ENCODE assay signal across 20 mouse cellular contexts in genomic region chr8:110657661-110658060, GRCm38 (mm10). TPM values are rescaled to one million over a fixed set of nuclear protein-coding genes. Genes with fewer than 3 reads are reported as not detected.
DNase-seq lines count a peak whose midpoint lies in the region; ATAC-seq and TF ChIP-seq lines count a peak whose summit lies in the region.
"Had no signal": no experiment of that assay in that cellular context is flagged by ENCODE, and none has a peak within 500 bp of the region (broad histone marks: within the 10 kb centered on the region; RNA-seq: fewer than 3 reads in every experiment).

No protein-coding gene starts in this region.

- WGBS in midbrain, embryonic 11.5 days, result 91% methylated on average over 2 of the region's 2 CpGs
- 95% methylated on average over 2 of the region's 2 CpGs for WGBS in midbrain, embryonic 13.5 days
- WGBS in forebrain, embryonic 16.5 days, result 90% methylated on average over 2 of the region's 2 CpGs

- H3K4me3 ChIP-seq in gastrocnemius, adult 2 months, result no peak overlapping the region
- H3K4me3 ChIP-seq in midbrain, embryonic 11.5 days (ENCODE audit: low read depth, low read length), result no peak overlapping the region
- H3K4me3 ChIP-seq in midbrain, embryonic 13.5 days (replicated peaks), result no peak overlapping the region
- H3K4me3 ChIP-seq in forebrain, embryonic 16.5 days (replicated peaks; ENCODE audit: low read length), result no peak overlapping the region
- H3K4me3 ChIP-seq: embryonic facial prominence, embryonic 10.5 days; embryonic facial prominence, embryonic 12.5 days; forebrain, embryonic 13.5 days; forebrain, embryonic 15.5 days had no signal

- TF ChIP-seq CTCF in gastrocnemius, adult 2 months (IDR thresholded peaks at IDR 0.05), result no peak

- H3K9me3 ChIP-seq in midbrain, embryonic 11.5 days (ENCODE audit: control insufficient read depth, low read length), result no peaks in the 10 kb centered on the region
- no peaks in the 10 kb centered on the region for H3K9me3 ChIP-seq in midbrain, embryonic 13.5 days
- H3K9me3 ChIP-seq in forebrain, embryonic 16.5 days (ENCODE audit: control insufficient read depth, low read length), result no peaks in the 10 kb centered on the region
- H3K9me3 ChIP-seq: embryonic facial prominence, embryonic 10.5 days; embryonic facial prominence, embryonic 12.5 days; forebrain, embryonic 13.5 days; forebrain, embryonic 15.5 days had no signal

- peak; percentile 72 for DNase-seq in gastrocnemius, adult 2 months
- no peak for DNase-seq in gastrocnemius, postnatal 10 days
- peak; percentile 95 for DNase-seq in heart, adult 11 months
- no peak for DNase-seq in heart, postnatal 36 days
- peak; percentile 26 for DNase-seq in midbrain, embryonic 11.5 days (ENCODE audit: low spot score, missing footprints)
- DNase-seq in skeletal muscle tissue, adult 2 months (ENCODE audit: low read depth, low spot score), result peak; percentile 73
- DNase-seq: adrenal gland, adult 2 months; adrenal gland, postnatal 10 days; adrenal gland, postnatal 25 days; cerebellum, adult 11-12 months; cerebellum, adult 2 months; cerebellum, adult 9-10 months; cerebellum, postnatal 10 days; cerebellum, postnatal 25 days had no signal

- H3K9ac ChIP-seq in midbrain, embryonic 11.5 days (ENCODE audit: low read length), result no peak overlapping the region
- H3K9ac ChIP-seq in midbrain, embryonic 13.5 days (replicated peaks), result no peak overlapping the region
- no peak overlapping the region for H3K9ac ChIP-seq in forebrain, embryonic 16.5 days (replicated peaks; ENCODE audit: low read depth, low read length)
- H3K9ac ChIP-seq: embryonic facial prominence, embryonic 12.5 days; forebrain, embryonic 13.5 days; forebrain, embryonic 15.5 days had no signal

- H3K36me3 ChIP-seq in midbrain, embryonic 11.5 days (ENCODE audit: control insufficient read depth, insufficient read depth, low read length), result peaks cover 3% of the 10 kb centered on the region
- H3K36me3 ChIP-seq in midbrain, embryonic 13.5 days, result peaks cover 43% of the 10 kb centered on the region
- H3K36me3 ChIP-seq in forebrain, embryonic 16.5 days (ENCODE audit: control insufficient read depth, insufficient read depth), result peaks cover 6% of the 10 kb centered on the region; the same call in 1 of the 2 replicates

- no peaks in the 10 kb centered on the region for H3K27me3 ChIP-seq in midbrain, embryonic 11.5 days (ENCODE audit: control insufficient read depth, insufficient read depth, low read length)
- H3K27me3 ChIP-seq in midbrain, embryonic 13.5 days, result no peaks in the 10 kb centered on the region
- H3K27me3 ChIP-seq in forebrain, embryonic 16.5 days (replicated peaks; ENCODE audit: control insufficient read depth, insufficient read depth, low read length), result no peaks in the 10 kb centered on the region
- H3K27me3 ChIP-seq: embryonic facial prominence, embryonic 12.5 days; forebrain, embryonic 13.5 days; forebrain, embryonic 15.5 days had no signal

- H3K4me2 ChIP-seq in midbrain, embryonic 11.5 days, result no peak overlapping the region
- no peak overlapping the region for H3K4me2 ChIP-seq in midbrain, embryonic 13.5 days (replicated peaks)
- no peak overlapping the region for H3K4me2 ChIP-seq in forebrain, embryonic 16.5 days (ENCODE audit: low read length)
- H3K4me2 ChIP-seq: embryonic facial prominence, embryonic 12.5 days; forebrain, embryonic 13.5 days; forebrain, embryonic 15.5 days had no signal

- intact Hi-C loops in gastrocnemius, adult 2 months (cut with DNase I), result no loop called here
- intact Hi-C loops in heart, postnatal 36 days (cut with DNase I), result no loop called here

- no peaks in the 10 kb centered on the region for H3K4me1 ChIP-seq in midbrain, embryonic 11.5 days (ENCODE audit: control insufficient read depth, insufficient read depth, low read length)
- peaks cover 12% of the 10 kb centered on the region; the same call in 1 of the 2 replicates for H3K4me1 ChIP-seq in midbrain, embryonic 13.5 days (replicated peaks)
- H3K4me1 ChIP-seq in forebrain, embryonic 16.5 days (replicated peaks; ENCODE audit: control insufficient read depth, insufficient read depth, low read length), result peaks cover under 1% of the 10 kb centered on the region
- H3K4me1 ChIP-seq: embryonic facial prominence, embryonic 12.5 days had no signal

- H3K27ac ChIP-seq in gastrocnemius, adult 2 months, result peak overlapping the region; percentile 59
- H3K27ac ChIP-seq in midbrain, embryonic 11.5 days (ENCODE audit: low read depth, low read length), result no peak overlapping the region
- no peak overlapping the region for H3K27ac ChIP-seq in midbrain, embryonic 13.5 days
- H3K27ac ChIP-seq in forebrain, embryonic 16.5 days (ENCODE audit: low read length), result no peak overlapping the region
- H3K27ac ChIP-seq: embryonic facial prominence, embryonic 10.5 days; embryonic facial prominence, embryonic 12.5 days; forebrain, embryonic 13.5 days; forebrain, embryonic 15.5 days had no signal

- no peak for ATAC-seq in midbrain, embryonic 11.5 days (ENCODE audit: low FRiP score)
- ATAC-seq in midbrain, embryonic 13.5 days, result no peak
- ATAC-seq in forebrain, embryonic 16.5 days, result no peak
- ATAC-seq: forebrain, embryonic 13.5 days; forebrain, embryonic 15.5 days had no signal

RNA-seq across cellular contexts. Expression of gene Vac14, which starts 39.3 kb away (rescaled TPM):
- total RNA-seq in gastrocnemius, adult 2 months (2021), result 10 to 100 TPM; 15.6 to 18.2 TPM
- 10 to 100 TPM; 16.1 to 18.7 TPM for total RNA-seq in gastrocnemius, postnatal 10 days (2021)
- 10 to 100 TPM; 14.7 to 16.8 TPM for total RNA-seq in heart, postnatal 36 days (2021)
- polyA plus RNA-seq in midbrain, embryonic 11.5 days (2014; fragmentation: Nextera tagmentation; extraction: Ambion mirVana), result 31.9 and 33.8 TPM in 2 replicates
- polyA plus RNA-seq in midbrain, embryonic 13.5 days (2015; fragmentation: Nextera tagmentation; extraction: Ambion mirVana), result 21.8 and 23.6 TPM in 2 replicates
- 28.0 and 28.1 TPM in 2 replicates for polyA plus RNA-seq in forebrain, embryonic 16.5 days (2015; fragmentation: Nextera tagmentation; extraction: Ambion mirVana)

Comparison
In these comparisons a context has a peak if more than half of its experiments do, and no peak if none do; other contexts are left out.
1. DNase-seq: peak in gastrocnemius, adult 2 months (single experiment), heart, adult 11 months (single experiment), midbrain, embryonic 11.5 days (single experiment) and skeletal muscle tissue, adult 2 months (single experiment); none in gastrocnemius, postnatal 10 days (single experiment) and heart, postnatal 36 days (0 of 2).